Comparison of ENCODE assay signal across 8 mouse cellular contexts in genomic region chr9:21962416-21963059, GRCm38 (mm10). TPM values are rescaled to one million over a fixed set of nuclear protein-coding genes. Genes with fewer than 3 reads are reported as not detected.
DNase-seq lines count a peak whose midpoint lies in the region; ATAC-seq and TF ChIP-seq lines count a peak whose summit lies in the region.

No protein-coding gene starts in this region.

- H3K4me2 ChIP-seq in embryonic facial prominence, embryonic 12.5 days (replicated peaks) = peak overlapping the region; percentile 81
- peak overlapping the region; percentile 94 for H3K4me2 ChIP-seq in heart, embryonic 11.5 days
- peak overlapping the region; percentile 82 for H3K4me2 ChIP-seq in kidney, embryonic 14.5 days (replicated peaks; ENCODE audit: low read depth, low read length)
- H3K4me2 ChIP-seq in liver, embryonic 11.5 days = peak overlapping the region; percentile 91
- peak overlapping the region; percentile 97 for H3K4me2 ChIP-seq in myocyte (ENCODE audit: low read depth)

- no peak for TF ChIP-seq POLR2A in myocyte (IDR thresholded peaks at IDR 0.05; ENCODE audit: insufficient read length, low read depth)

- peak; percentile 73 for DNase-seq in A20 (ENCODE audit: low read depth, low spot score)
- peak; percentile 66 to 72 for DNase-seq in adrenal gland, postnatal 36 days
- DNase-seq in liver, embryonic 11.5 days (ENCODE audit: low spot score) = peak; percentile 91
- peak; percentile 51 for DNase-seq in splenic B cell, adult 2 months (ENCODE audit: low read depth, low spot score)

- WGBS in embryonic facial prominence, embryonic 12.5 days = 2% methylated on average over 34 of the region's 34 CpGs
- WGBS in heart, embryonic 11.5 days (ENCODE audit: insufficient replicate concordance) = 2% methylated on average over 34 of the region's 34 CpGs
- 2% methylated on average over 34 of the region's 34 CpGs for WGBS in kidney, embryonic 14.5 days
- WGBS in liver, embryonic 11.5 days = 1% methylated on average over 34 of the region's 34 CpGs

- H3K9ac ChIP-seq in embryonic facial prominence, embryonic 12.5 days = peak overlapping the region; percentile 46
- peak overlapping the region; percentile 71 for H3K9ac ChIP-seq in heart, embryonic 11.5 days (ENCODE audit: low read depth, low read length)
- peak overlapping the region; percentile 47; the same call in 1 of the 2 replicates for H3K9ac ChIP-seq in kidney, embryonic 14.5 days (ENCODE audit: low read depth, low read length)
- H3K9ac ChIP-seq in liver, embryonic 11.5 days (ENCODE audit: low read depth, low read length) = peak overlapping the region; percentile 90

- H3K36me3 ChIP-seq in embryonic facial prominence, embryonic 12.5 days = no peaks in the 10 kb centered on the region
- H3K36me3 ChIP-seq in heart, embryonic 11.5 days (ENCODE audit: control insufficient read depth, insufficient read depth, low read length) = no peaks in the 10 kb centered on the region; the same call in 1 of the 2 replicates
- no peaks in the 10 kb centered on the region; the same call in 1 of the 2 replicates for H3K36me3 ChIP-seq in kidney, embryonic 14.5 days (ENCODE audit: control insufficient read depth, insufficient read depth, low read length)
- H3K36me3 ChIP-seq in liver, embryonic 11.5 days (ENCODE audit: control insufficient read depth, insufficient read depth, low read length) = peaks cover 23% of the 10 kb centered on the region
- H3K36me3 ChIP-seq in myocyte (ENCODE audit: control insufficient read depth, insufficient read depth) = no peaks in the 10 kb centered on the region
- H3K36me3 ChIP-seq in splenic B cell, adult 2 months (ENCODE audit: control insufficient read depth, insufficient read depth, low read length, poor library complexity, severe bottlenecking) = no peaks in the 10 kb centered on the region

- H3K79me2 ChIP-seq in myocyte (ENCODE audit: control insufficient read depth, insufficient read depth) = no peaks in the 10 kb centered on the region

- H3ac ChIP-seq in myocyte (ENCODE audit: control insufficient read depth, insufficient read length) = peak overlapping the region; percentile 7

- ATAC-seq in embryonic facial prominence, embryonic 12.5 days (ENCODE audit: insufficient number of reproducible peaks, insufficient read depth, low FRiP score, low TSS enrichment) = peak; percentile 62
- ATAC-seq in heart, embryonic 11.5 days (replicated peaks; ENCODE audit: insufficient number of reproducible peaks, low FRiP score, low TSS enrichment) = peak; percentile 86
- ATAC-seq in kidney, embryonic 14.5 days (ENCODE audit: low FRiP score, low TSS enrichment) = peak; percentile 77
- ATAC-seq in liver, embryonic 11.5 days (replicated peaks; ENCODE audit: low FRiP score) = peak; percentile 92

- H3K4me1 ChIP-seq in embryonic facial prominence, embryonic 12.5 days = peaks cover 17% of the 10 kb centered on the region
- peaks cover 24% of the 10 kb centered on the region for H3K4me1 ChIP-seq in heart, embryonic 11.5 days (ENCODE audit: control insufficient read depth, insufficient read depth, low read length)
- H3K4me1 ChIP-seq in kidney, embryonic 14.5 days (ENCODE audit: control insufficient read depth, insufficient read depth, low read length) = peaks cover 27% of the 10 kb centered on the region
- peaks cover 25% of the 10 kb centered on the region for H3K4me1 ChIP-seq in liver, embryonic 11.5 days (replicated peaks; ENCODE audit: control insufficient read depth, insufficient read depth, low read length)

- H3K4me3 ChIP-seq in embryonic facial prominence, embryonic 12.5 days = peak overlapping the region; percentile 47
- H3K4me3 ChIP-seq in heart, embryonic 11.5 days (ENCODE audit: low read depth, low read length) = peak overlapping the region; percentile 57
- peak overlapping the region; percentile 51 for H3K4me3 ChIP-seq in kidney, embryonic 14.5 days (ENCODE audit: low read length)
- H3K4me3 ChIP-seq in liver, embryonic 11.5 days (ENCODE audit: low read depth, low read length) = peak overlapping the region; percentile 82
- H3K4me3 ChIP-seq in myocyte = peak overlapping the region; percentile 40

- H3K27ac ChIP-seq in embryonic facial prominence, embryonic 12.5 days = no peak overlapping the region
- H3K27ac ChIP-seq in heart, embryonic 11.5 days (ENCODE audit: low read depth, low read length) = peak overlapping the region; percentile 74
- no peak overlapping the region for H3K27ac ChIP-seq in kidney, embryonic 14.5 days (ENCODE audit: low read depth, low read length)
- peak overlapping the region; percentile 98 for H3K27ac ChIP-seq in liver, embryonic 11.5 days (ENCODE audit: low read depth, low read length)

- H3K9me3 ChIP-seq in embryonic facial prominence, embryonic 12.5 days = no peaks in the 10 kb centered on the region
- H3K9me3 ChIP-seq in heart, embryonic 11.5 days (replicated peaks; ENCODE audit: control insufficient read depth, low read length) = no peaks in the 10 kb centered on the region
- no peaks in the 10 kb centered on the region for H3K9me3 ChIP-seq in kidney, embryonic 14.5 days (ENCODE audit: control insufficient read depth, low read length)
- no peaks in the 10 kb centered on the region for H3K9me3 ChIP-seq in liver, embryonic 11.5 days (ENCODE audit: control insufficient read depth, low read length)

- H3K27me3 ChIP-seq in embryonic facial prominence, embryonic 12.5 days = peaks cover 51% of the 10 kb centered on the region
- peaks cover 21% of the 10 kb centered on the region for H3K27me3 ChIP-seq in heart, embryonic 11.5 days (ENCODE audit: control insufficient read depth, insufficient read depth, low read length)
- H3K27me3 ChIP-seq in kidney, embryonic 14.5 days (ENCODE audit: control insufficient read depth, insufficient read depth, low read length) = peaks cover 12% of the 10 kb centered on the region
- peaks cover 16% of the 10 kb centered on the region for H3K27me3 ChIP-seq in liver, embryonic 11.5 days (replicated peaks; ENCODE audit: control insufficient read depth, insufficient read depth, low read length)
- no peaks in the 10 kb centered on the region for H3K27me3 ChIP-seq in myocyte (ENCODE audit: control insufficient read depth, insufficient read depth, insufficient read length)
- no peaks in the 10 kb centered on the region for H3K27me3 ChIP-seq in splenic B cell, adult 2 months (ENCODE audit: control insufficient read depth, insufficient read depth, low read length, poor library complexity, severe bottlenecking)

TF ChIP-seq in myocyte, 11 proteins besides CTCF, POLR2A, EP300 and RAD21:
- no peak for TF ChIP-seq MYOD1 (IDR thresholded peaks at IDR 0.05; ENCODE audit: control insufficient read depth in 1 of 3, insufficient read length in 2 of 3, low read depth in 2 of 3)
- no peak for TF ChIP-seq E2F4 (IDR thresholded peaks at IDR 0.05; ENCODE audit: insufficient read depth)
- peak in 1 of 3 experiments; percentile 42 for TF ChIP-seq MYOG (IDR thresholded peaks at IDR 0.05; ENCODE audit: control insufficient read depth in 1 of 3, insufficient read depth in 1 of 3, insufficient read length in 2 of 3, low read depth in 2 of 3)

RNA-seq across cellular contexts. Expression of gene Epor, which starts 0.8 kb away (rescaled TPM):
- 1 to 10 TPM; 1.9 to 2.0 TPM for total RNA-seq in adrenal gland, postnatal 36 days (2021)
- 6.6 and 7.8 TPM in 2 replicates for polyA plus RNA-seq in embryonic facial prominence, embryonic 12.5 days (2016; fragmentation: Nextera tagmentation; extraction: Ambion mirVana)
- polyA plus RNA-seq in heart, embryonic 11.5 days (2014; fragmentation: Nextera tagmentation; extraction: Ambion mirVana) = 15.4 and 22.8 TPM in 2 replicates
- polyA plus RNA-seq in kidney, embryonic 14.5 days (2014; fragmentation: Nextera tagmentation; extraction: Ambion mirVana) = 10.5 and 11.4 TPM in 2 replicates
- 131 TPM in 2 replicates for polyA plus RNA-seq in liver, embryonic 11.5 days (2014; fragmentation: Nextera tagmentation; extraction: Ambion mirVana)
- 3.2 TPM for polyA plus RNA-seq in myocyte (2012; fragmentation: generic; extraction: Trizol)

RNA-seq across cellular contexts. Expression of gene Swsap1, which starts 7.0 kb away (rescaled TPM):
- total RNA-seq in adrenal gland, postnatal 36 days (2021) = 10 to 100 TPM; 12.4 to 18.3 TPM
- 5.6 and 7.0 TPM in 2 replicates for polyA plus RNA-seq in embryonic facial prominence, embryonic 12.5 days (2016; fragmentation: Nextera tagmentation; extraction: Ambion mirVana)
- 9.0 and 13.1 TPM in 2 replicates for polyA plus RNA-seq in heart, embryonic 11.5 days (2014; fragmentation: Nextera tagmentation; extraction: Ambion mirVana)
- 11.4 and 12.8 TPM in 2 replicates for polyA plus RNA-seq in kidney, embryonic 14.5 days (2014; fragmentation: Nextera tagmentation; extraction: Ambion mirVana)
- polyA plus RNA-seq in liver, embryonic 11.5 days (2014; fragmentation: Nextera tagmentation; extraction: Ambion mirVana) = 9.8 and 11.9 TPM in 2 replicates
- 8.9 TPM for polyA plus RNA-seq in myocyte (2012; fragmentation: generic; extraction: Trizol)

RNA-seq across cellular contexts. Expression of gene Plppr2, which starts 25.7 kb away (rescaled TPM):
- 10 to 100 TPM; 27.1 to 35.8 TPM for total RNA-seq in adrenal gland, postnatal 36 days (2021)
- 15.9 and 16.2 TPM in 2 replicates for polyA plus RNA-seq in embryonic facial prominence, embryonic 12.5 days (2016; fragmentation: Nextera tagmentation; extraction: Ambion mirVana)
- polyA plus RNA-seq in heart, embryonic 11.5 days (2014; fragmentation: Nextera tagmentation; extraction: Ambion mirVana) = 5.3 and 5.5 TPM in 2 replicates
- polyA plus RNA-seq in kidney, embryonic 14.5 days (2014; fragmentation: Nextera tagmentation; extraction: Ambion mirVana) = 7.0 and 9.2 TPM in 2 replicates
- polyA plus RNA-seq in liver, embryonic 11.5 days (2014; fragmentation: Nextera tagmentation; extraction: Ambion mirVana) = 6.1 and 7.2 TPM in 2 replicates
- 21.5 TPM for polyA plus RNA-seq in myocyte (2012; fragmentation: generic; extraction: Trizol)

RNA-seq across cellular contexts. Expression of gene Rgl3, which starts 26.7 kb away (rescaled TPM):
- total RNA-seq in adrenal gland, postnatal 36 days (2021) = 10 to 100 TPM; 14.0 to 33.4 TPM
- polyA plus RNA-seq in embryonic facial prominence, embryonic 12.5 days (2016; fragmentation: Nextera tagmentation; extraction: Ambion mirVana) = 1.3 and 1.4 TPM in 2 replicates
- polyA plus RNA-seq in heart, embryonic 11.5 days (2014; fragmentation: Nextera tagmentation; extraction: Ambion mirVana) = 0.74 and 1.1 TPM in 2 replicates
- polyA plus RNA-seq in kidney, embryonic 14.5 days (2014; fragmentation: Nextera tagmentation; extraction: Ambion mirVana) = 13.7 and 20.8 TPM in 2 replicates
- 0.34 and 0.55 TPM in 2 replicates for polyA plus RNA-seq in liver, embryonic 11.5 days (2014; fragmentation: Nextera tagmentation; extraction: Ambion mirVana)
- polyA plus RNA-seq in myocyte (2012; fragmentation: generic; extraction: Trizol) = 11.2 TPM

RNA-seq across cellular contexts. Expression of gene Tmem205, which starts 35.2 kb away (rescaled TPM):
- 100 to 1,000 TPM; 318 to 566 TPM for total RNA-seq in adrenal gland, postnatal 36 days (2021)
- 40.5 and 42.4 TPM in 2 replicates for polyA plus RNA-seq in embryonic facial prominence, embryonic 12.5 days (2016; fragmentation: Nextera tagmentation; extraction: Ambion mirVana)
- 39.0 and 45.1 TPM in 2 replicates for polyA plus RNA-seq in heart, embryonic 11.5 days (2014; fragmentation: Nextera tagmentation; extraction: Ambion mirVana)
- polyA plus RNA-seq in kidney, embryonic 14.5 days (2014; fragmentation: Nextera tagmentation; extraction: Ambion mirVana) = 54.0 and 67.5 TPM in 2 replicates
- 45.0 and 51.0 TPM in 2 replicates for polyA plus RNA-seq in liver, embryonic 11.5 days (2014; fragmentation: Nextera tagmentation; extraction: Ambion mirVana)
- polyA plus RNA-seq in myocyte (2012; fragmentation: generic; extraction: Trizol) = 55.1 TPM

Comparison
In these comparisons a context has a peak if more than half of its experiments do, and no peak if none do; other contexts are left out.
1. H3K27ac ChIP-seq: peak in heart, embryonic 11.5 days (single experiment) and liver, embryonic 11.5 days (single experiment); none in embryonic facial prominence, embryonic 12.5 days (single experiment) and kidney, embryonic 14.5 days (single experiment).
2. Peak in every context shown above with its lines, with median percentiles within 50 percentile points of each other: DNase-seq, ATAC-seq, H3K4me2 ChIP-seq, H3K4me3 ChIP-seq and H3K9ac ChIP-seq.